Mouse (Mus musculus) hindbrain, embryonic 12.5 days (tissue): ENCODE measurements around the gene Tmc3. TPM values are rescaled to one million over a fixed set of nuclear protein-coding genes. Genes with fewer than 3 reads are reported as not detected.

Source experiments
- ATAC-seq: fragments of 200-750 bp; cut with Nextera tagmentation; 2 replicates; pipeline ENCODE4 v1.8.0; 2017; ENCODE audit warnings: moderate TSS enrichment; ENCODE audit not compliant: low FRiP score
- H3K27ac ChIP-seq: fragments of 300-500 bp; sonication (generic); 2 replicates; pipeline ENCODE4 v1.5.1; 2016; ENCODE audit warnings: mild to moderate bottlenecking
- H3K27me3 ChIP-seq: fragments of 300-500 bp; sonication (generic); 2 replicates; pipeline ENCODE4 v1.6.1; 2016; ENCODE audit warnings: mild to moderate bottlenecking
- H3K36me3 ChIP-seq: fragments of 300-500 bp; sonication (generic); 2 replicates; pipeline ENCODE4 v1.6.1; 2016; ENCODE audit warnings: mild to moderate bottlenecking
- H3K4me1 ChIP-seq: fragments of 300-500 bp; sonication (generic); 2 replicates; pipeline ENCODE4 v1.6.1; 2016
- H3K4me2 ChIP-seq: fragments of 300-500 bp; sonication (generic); replicated peaks from 2 replicates; pipeline ENCODE4 v1.6.1; 2016; ENCODE audit warnings: mild to moderate bottlenecking
- H3K4me3 ChIP-seq: fragments of 300-500 bp; sonication (generic); 2 replicates; pipeline ENCODE4 v1.5.1; 2016; ENCODE audit warnings: mild to moderate bottlenecking
- H3K9ac ChIP-seq: fragments of 300-500 bp; sonication (generic); 2 replicates; pipeline ENCODE4 v1.6.1; 2016; ENCODE audit warnings: mild to moderate bottlenecking, moderate library complexity
- H3K9me3 ChIP-seq: fragments of 300-500 bp; sonication (generic); replicated peaks from 2 replicates; pipeline ENCODE4 v1.6.1; 2016; ENCODE audit warnings: mild to moderate bottlenecking
- WGBS: fragments of 180-500 bp; shearing (Covaris S2); methylation state at CpG from one replicate; pipeline ENCODE4 v1.1.7; 2016; 5-methylcytosine and 5-hydroxymethylcytosine counted together
- polyA plus RNA-seq: library from polyadenylated mRNA; unstranded; fragments of >200 nt; fragmentation: Nextera tagmentation; extraction: Ambion mirVana; gene quantifications from 2 replicates; pipeline ENCODE4 v1.2.1, GENCODE M21; 2016

The Tmc3 gene
- 0.26 and 1.2 TPM in 2 replicates for polyA plus RNA-seq

- Histone ChIP-seq H3K4me3 (no peak within 1 kb of the TSS), H3K4me1 (peaks cover 8% of the 10 kb centered on the region; the same call in 1 of the 2 replicates), H3K9ac (no peak within 1 kb of the TSS), H3K27ac (no peak within 1 kb of the TSS), H3K27me3 (no peaks in the 10 kb centered on the region), H3K4me2 (no peak within 1 kb of the TSS), H3K9me3 (no peaks in the 10 kb centered on the region), H3K36me3 (no peaks in the 10 kb centered on the region)
- 53% methylated on average over 11 of the region's 11 CpGs for WGBS
- ATAC-seq: no peak; the same call in 1 of the 2 replicates
Observed at GRCm38 (mm10) chr7:83584639-83585471, at the start of gene Tmc3. Tmc3 (plus strand) TSS chr7:83584927.

GRCm38 (mm10) chr7:83541536-83542169, 43.1 kb upstream of the Tmc3 start:
- Histone ChIP-seq H3K27me3 (no peaks in the 10 kb centered on the region), H3K9me3 (no peaks in the 10 kb centered on the region), H3K9ac (no peak overlapping the region), H3K4me2 (no peak overlapping the region), H3K27ac (no peak overlapping the region), H3K4me1 (no peaks in the 10 kb centered on the region), H3K4me3 (no peak overlapping the region), H3K36me3 (no peaks in the 10 kb centered on the region)
- ATAC-seq: no peak
- WGBS: 86% methylated on average over 5 of the region's 5 CpGs

GRCm38 (mm10) chr7:83548686-83549352, 35.9 kb upstream of the Tmc3 start:
- Histone ChIP-seq H3K4me3 (no peak overlapping the region), H3K36me3 (no peaks in the 10 kb centered on the region), H3K27ac (peak overlapping the region; percentile 42; the same call in 1 of the 2 replicates), H3K9me3 (no peaks in the 10 kb centered on the region), H3K27me3 (no peaks in the 10 kb centered on the region), H3K4me2 (no peak overlapping the region), H3K4me1 (peaks cover 10% of the 10 kb centered on the region), H3K9ac (no peak overlapping the region)
- no peak for ATAC-seq
- WGBS: 56% methylated on average over 7 of the region's 7 CpGs

DNA sequence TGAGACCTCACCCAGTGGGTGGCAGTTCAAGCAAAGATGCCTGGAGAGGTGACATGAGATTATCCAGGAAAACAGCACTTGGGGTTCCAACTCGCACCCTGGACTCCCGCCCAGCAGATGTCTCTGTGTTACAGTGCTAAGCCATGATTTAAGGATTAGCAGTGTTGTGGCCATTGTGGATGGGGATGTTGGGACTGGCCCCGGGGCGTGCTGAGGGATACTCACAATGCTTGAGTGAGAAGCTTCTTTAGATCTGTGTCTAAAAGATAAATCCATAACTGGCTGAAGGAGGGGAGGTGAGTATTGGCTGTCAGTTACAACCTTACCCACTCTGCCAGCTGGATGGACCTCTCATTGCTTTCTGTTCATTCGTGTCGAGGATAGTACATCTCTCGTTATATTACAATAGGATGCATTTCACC, 35.4 kb upstream of the Tmc3 start:
- Histone ChIP-seq H3K4me3 (no peak overlapping the region), H3K9me3 (no peaks in the 10 kb centered on the region), H3K27me3 (no peaks in the 10 kb centered on the region), H3K9ac (0 out of 2 replicates have a peak overlapping the region, but pooled peaks have one; percentile 45), H3K4me2 (no peak overlapping the region), H3K36me3 (no peaks in the 10 kb centered on the region), H3K4me1 (peaks cover 10% of the 10 kb centered on the region), H3K27ac (0 out of 2 replicates have a peak overlapping the region, but pooled peaks have one; percentile 37)
- 70% methylated on average over 7 of the region's 7 CpGs for WGBS
- ATAC-seq: peak; percentile 55

- Histone ChIP-seq H3K27me3 (no peaks in the 10 kb centered on the region), H3K4me2 (peak overlapping the region; percentile 30; the same call in 1 of the 2 replicates), H3K4me3 (no peak overlapping the region), H3K4me1 (peaks cover 10% of the 10 kb centered on the region), H3K36me3 (no peaks in the 10 kb centered on the region), H3K27ac (peak overlapping the region; percentile 64), H3K9me3 (no peaks in the 10 kb centered on the region), H3K9ac (peak overlapping the region; percentile 45; the same call in 1 of the 2 replicates)
- WGBS: 45% methylated on average over 5 of the region's 5 CpGs
- ATAC-seq: peak; percentile 71
Observed at GRCm38 (mm10) chr7:83549951-83550407, 34.7 kb upstream of the Tmc3 start.

GRCm38 (mm10) chr7:83554477-83554876, 30.2 kb upstream of the Tmc3 start:
- WGBS: 86% methylated on average over 6 of the region's 6 CpGs
- no peak overlapping the region for H3K4me3 ChIP-seq
- no peaks in the 10 kb centered on the region for H3K9me3 ChIP-seq
- no peaks in the 10 kb centered on the region for H3K27me3 ChIP-seq
- ATAC-seq: no peak
- H3K27ac ChIP-seq: no peak overlapping the region
- H3K4me1 ChIP-seq: peaks cover 5% of the 10 kb centered on the region
- no peaks in the 10 kb centered on the region for H3K36me3 ChIP-seq
- no peak overlapping the region for H3K4me2 ChIP-seq
- H3K9ac ChIP-seq: no peak overlapping the region

DNA sequence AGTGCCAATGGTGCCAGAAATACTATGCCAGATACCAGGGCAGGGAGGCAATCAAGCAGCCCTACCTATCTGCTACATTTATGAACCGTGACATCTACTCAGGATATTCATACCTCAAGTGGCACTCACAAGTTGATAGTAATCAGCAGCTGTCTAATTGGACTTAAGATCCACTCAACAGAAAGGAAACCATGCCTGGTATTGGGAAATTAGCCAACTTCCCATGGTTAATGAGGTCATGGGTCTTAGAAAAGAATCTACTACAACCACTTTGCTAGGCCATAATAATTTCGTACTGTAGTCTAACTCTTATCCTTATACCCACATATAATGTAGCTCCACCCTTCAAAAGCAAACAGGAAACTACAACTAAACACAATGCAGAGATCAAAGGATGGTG, 28.2 kb upstream of the Tmc3 start:
- no peak overlapping the region for H3K4me3 ChIP-seq
- no peak for ATAC-seq
- no peak overlapping the region for H3K4me2 ChIP-seq
- WGBS: 91% methylated on average over 2 of the region's 2 CpGs
- H3K4me1 ChIP-seq: no peaks in the 10 kb centered on the region
- H3K9me3 ChIP-seq: no peaks in the 10 kb centered on the region
- no peaks in the 10 kb centered on the region for H3K27me3 ChIP-seq
- H3K36me3 ChIP-seq: no peaks in the 10 kb centered on the region
- no peak overlapping the region for H3K27ac ChIP-seq
- H3K9ac ChIP-seq: no peak overlapping the region

DNA sequence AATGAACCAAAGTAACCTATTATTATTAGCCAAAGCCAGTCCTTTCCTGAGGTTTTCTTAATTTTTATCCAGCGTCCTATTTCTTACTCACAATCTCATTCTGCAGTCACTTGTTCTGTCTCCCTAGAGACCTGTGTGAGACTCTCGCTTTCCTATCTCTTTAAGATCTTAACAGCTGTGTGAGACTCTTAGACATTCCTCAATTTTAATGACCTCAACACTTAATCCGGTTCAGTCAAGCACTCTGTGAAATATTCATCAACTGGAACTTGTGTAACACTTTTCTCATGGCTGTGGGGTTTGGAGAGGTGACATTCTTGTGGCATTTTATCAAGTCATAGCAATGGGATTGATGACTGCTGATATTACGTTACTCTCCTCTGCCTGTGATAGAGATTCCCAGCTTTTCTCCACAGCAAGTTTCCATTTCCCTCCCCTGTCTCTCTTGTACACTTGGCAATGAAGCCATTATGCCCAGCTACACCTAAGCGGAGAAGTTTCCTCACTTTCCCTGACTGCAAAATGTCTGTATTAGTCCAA, 25.9 kb upstream of the Tmc3 start:
- no peak overlapping the region for H3K4me2 ChIP-seq
- H3K9ac ChIP-seq: no peak overlapping the region
- H3K9me3 ChIP-seq: no peaks in the 10 kb centered on the region
- no peaks in the 10 kb centered on the region for H3K4me1 ChIP-seq
- ATAC-seq: no peak
- H3K27me3 ChIP-seq: no peaks in the 10 kb centered on the region
- no peak overlapping the region for H3K27ac ChIP-seq
- no peak overlapping the region for H3K4me3 ChIP-seq
- H3K36me3 ChIP-seq: no peaks in the 10 kb centered on the region
- WGBS: 72% methylated on average over 5 of the region's 5 CpGs

DNA sequence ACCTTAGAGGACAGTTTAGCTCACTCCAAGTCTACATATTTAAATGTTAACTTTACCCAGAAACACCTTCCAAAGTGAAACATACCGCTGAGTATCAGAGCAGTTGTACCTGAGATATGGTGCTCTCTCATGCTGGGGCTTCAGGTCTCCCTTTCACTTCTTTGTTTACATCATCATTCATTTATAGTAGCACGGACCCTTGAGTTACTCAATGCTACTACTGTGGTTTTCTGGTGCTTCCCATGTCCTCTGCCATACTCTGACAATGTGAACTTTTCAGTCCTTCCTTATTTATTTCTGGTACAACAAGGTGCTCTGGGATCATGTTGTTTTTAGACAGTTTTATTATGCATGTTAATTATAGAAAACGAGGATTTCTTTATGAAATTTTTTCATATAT, 25.2 kb upstream of the Tmc3 start:
- Histone ChIP-seq H3K4me1 (no peaks in the 10 kb centered on the region), H3K36me3 (no peaks in the 10 kb centered on the region), H3K27me3 (no peaks in the 10 kb centered on the region), H3K9ac (no peak overlapping the region), H3K9me3 (no peaks in the 10 kb centered on the region), H3K4me3 (no peak overlapping the region), H3K27ac (no peak overlapping the region), H3K4me2 (no peak overlapping the region)
- WGBS: 86% methylated on average over 3 of the region's 3 CpGs
- ATAC-seq: no peak

DNA sequence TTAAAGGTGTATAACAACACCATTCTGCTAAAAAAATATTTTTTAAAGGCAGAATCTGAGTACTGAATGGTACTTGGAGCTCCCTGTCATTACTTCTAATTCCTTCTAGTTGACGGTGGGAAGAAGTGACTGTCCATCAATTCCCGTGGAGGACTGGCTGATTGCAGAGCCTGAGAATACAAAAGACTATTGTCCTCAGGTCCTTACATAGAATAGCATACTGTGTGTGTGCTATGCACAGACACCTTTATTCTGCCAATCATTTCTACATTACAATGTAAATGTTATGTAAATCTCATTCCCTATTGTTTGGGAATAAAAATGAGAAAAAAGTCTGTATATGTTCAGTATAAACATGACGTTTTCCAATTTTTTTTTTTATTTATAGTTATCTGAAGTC, 22.9 kb upstream of the Tmc3 start:
- Histone ChIP-seq H3K4me3 (no peak overlapping the region), H3K4me1 (peaks cover 5% of the 10 kb centered on the region), H3K9ac (no peak overlapping the region), H3K9me3 (no peaks in the 10 kb centered on the region), H3K27me3 (no peaks in the 10 kb centered on the region), H3K27ac (no peak overlapping the region), H3K36me3 (no peaks in the 10 kb centered on the region), H3K4me2 (no peak overlapping the region)
- WGBS: 15% methylated on average over 3 of the region's 3 CpGs
- ATAC-seq: peak; percentile 43; the same call in 1 of the 2 replicates

- Histone ChIP-seq H3K4me1 (peaks cover 8% of the 10 kb centered on the region), H3K27ac (no peak overlapping the region), H3K9me3 (no peaks in the 10 kb centered on the region), H3K4me3 (no peak overlapping the region), H3K27me3 (no peaks in the 10 kb centered on the region), H3K4me2 (no peak overlapping the region), H3K9ac (no peak overlapping the region), H3K36me3 (no peaks in the 10 kb centered on the region)
- WGBS: 58% methylated on average over 12 of the region's 12 CpGs
- ATAC-seq: no peak
Observed at GRCm38 (mm10) chr7:83564635-83565291, 20.0 kb upstream of the Tmc3 start.
